Mouse (Mus musculus) midbrain, embryonic 12.5 days (tissue): Measurements from ENCODE around the gene Gm20532. TPM values are rescaled to one million over a fixed set of nuclear protein-coding genes. Genes with fewer than 3 reads are reported as not detected.

Source experiments
- ATAC-seq: fragments of 200-750 bp; cut with Nextera tagmentation; 2 replicates; pipeline ENCODE4 v1.8.0; 2017; ENCODE audit warnings: low read depth, moderate TSS enrichment, moderate library complexity; ENCODE audit not compliant: low FRiP score
- H3K27ac ChIP-seq: fragments of 300-500 bp; sonication (generic); replicated peaks from 2 replicates; pipeline ENCODE4 v1.5.1; 2016; ENCODE audit warnings: mild to moderate bottlenecking
- H3K27me3 ChIP-seq: fragments of 300-500 bp; sonication (generic); 2 replicates; pipeline ENCODE4 v1.6.1; 2016; ENCODE audit warnings: mild to moderate bottlenecking
- H3K36me3 ChIP-seq: fragments of 300-500 bp; sonication (generic); 2 replicates; pipeline ENCODE4 v1.6.1; 2016
- H3K4me1 ChIP-seq: fragments of 300-500 bp; sonication (generic); 2 replicates; pipeline ENCODE4 v1.6.1; 2016
- H3K4me2 ChIP-seq: fragments of 300-500 bp; sonication (generic); replicated peaks from 2 replicates; pipeline ENCODE4 v1.6.1; 2016; ENCODE audit warnings: mild to moderate bottlenecking, moderate library complexity
- H3K4me3 ChIP-seq: fragments of 300-500 bp; sonication (generic); 2 replicates; pipeline ENCODE4 v1.5.1; 2016; ENCODE audit warnings: mild to moderate bottlenecking
- H3K9ac ChIP-seq: fragments of 300-500 bp; sonication (generic); replicated peaks from 2 replicates; pipeline ENCODE4 v1.6.1; 2016; ENCODE audit warnings: mild to moderate bottlenecking, moderate library complexity
- H3K9me3 ChIP-seq: fragments of 300-500 bp; sonication (generic); 2 replicates; pipeline ENCODE4 v1.6.1; 2016; ENCODE audit warnings: mild to moderate bottlenecking
- WGBS: fragments of 180-500 bp; shearing (Covaris S2); methylation state at CpG from one replicate; pipeline ENCODE4 v1.1.7; 2016; 5-methylcytosine and 5-hydroxymethylcytosine counted together
- polyA plus RNA-seq: library from polyadenylated mRNA; unstranded; fragments of >200 nt; fragmentation: Nextera tagmentation; extraction: Ambion mirVana; gene quantifications from 2 replicates; pipeline ENCODE4 v1.2.1, GENCODE M21; 2016

The Gm20532 gene
- polyA plus RNA-seq, 1 experiment from 2014 or later = not detected

DNA sequence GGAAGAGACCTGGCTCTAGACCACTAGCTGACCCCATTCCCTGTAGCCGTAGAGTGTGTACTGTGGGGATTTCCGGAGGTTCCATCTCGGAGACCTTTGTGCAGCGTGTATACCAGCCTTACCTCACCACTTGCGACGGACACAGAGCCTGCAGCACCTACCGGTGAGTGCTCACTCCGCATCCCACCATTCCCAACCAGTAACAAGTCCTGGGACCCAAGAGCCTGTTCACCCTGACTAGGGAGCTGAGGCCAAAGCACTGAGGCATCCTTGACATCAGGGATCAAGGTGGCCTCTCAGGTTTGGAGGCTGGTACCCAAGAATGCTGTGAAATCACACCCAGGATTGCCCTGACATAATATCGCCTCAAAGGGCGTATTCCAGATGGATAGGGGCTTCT, 2.8 kb downstream of the Gm20532 start:
- Histone ChIP-seq H3K4me3 (no peak overlapping the region), H3K4me2 (no peak overlapping the region), H3K4me1 (peaks cover 10% of the 10 kb centered on the region), H3K9ac (no peak overlapping the region), H3K27me3 (peaks cover 7% of the 10 kb centered on the region; the same call in 1 of the 2 replicates), H3K36me3 (no peaks in the 10 kb centered on the region), H3K9me3 (no peaks in the 10 kb centered on the region), H3K27ac (no peak overlapping the region)
- no peak for ATAC-seq
- WGBS = 91% methylated on average over 10 of the region's 10 CpGs

GRCm38 (mm10) chr2:26590282-26590681, 3.8 kb downstream of the Gm20532 start:
- H3K4me3 ChIP-seq = no peak overlapping the region
- H3K9ac ChIP-seq = no peak overlapping the region
- 96% methylated on average over 7 of the region's 7 CpGs for WGBS
- no peak overlapping the region for H3K27ac ChIP-seq
- peaks cover 3% of the 10 kb centered on the region; the same call in 1 of the 2 replicates for H3K27me3 ChIP-seq
- no peak overlapping the region for H3K4me2 ChIP-seq
- H3K9me3 ChIP-seq = no peaks in the 10 kb centered on the region
- ATAC-seq = no peak
- no peaks in the 10 kb centered on the region for H3K36me3 ChIP-seq
- peaks cover 10% of the 10 kb centered on the region for H3K4me1 ChIP-seq

DNA sequence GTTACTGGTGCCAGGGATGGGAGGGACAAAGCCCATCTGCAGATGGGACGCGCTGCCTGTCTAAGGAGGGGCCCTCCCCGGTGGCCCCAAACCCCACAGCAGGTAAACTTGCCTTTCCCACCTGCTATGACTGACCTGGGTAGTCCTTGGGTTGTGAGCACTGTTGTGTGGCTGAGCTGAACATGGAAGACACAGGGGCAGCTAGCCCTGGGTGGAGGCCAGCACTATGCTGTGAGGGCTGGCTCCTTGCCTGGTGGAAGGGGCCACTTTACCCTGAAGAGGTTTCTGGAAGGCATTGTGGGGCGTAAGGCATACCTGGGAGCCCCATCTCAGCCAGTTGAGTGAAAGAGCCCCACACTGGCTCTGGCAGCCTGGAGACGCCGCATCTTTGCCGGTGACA, 4.5 kb downstream of the Gm20532 start:
- WGBS = 93% methylated on average over 7 of the region's 7 CpGs
- no peaks in the 10 kb centered on the region for H3K27me3 ChIP-seq
- no peak for ATAC-seq
- peaks cover 10% of the 10 kb centered on the region for H3K4me1 ChIP-seq
- no peak overlapping the region for H3K4me3 ChIP-seq
- no peak overlapping the region for H3K27ac ChIP-seq
- no peaks in the 10 kb centered on the region for H3K9me3 ChIP-seq
- no peaks in the 10 kb centered on the region for H3K36me3 ChIP-seq
- no peak overlapping the region for H3K9ac ChIP-seq
- H3K4me2 ChIP-seq = no peak overlapping the region

DNA sequence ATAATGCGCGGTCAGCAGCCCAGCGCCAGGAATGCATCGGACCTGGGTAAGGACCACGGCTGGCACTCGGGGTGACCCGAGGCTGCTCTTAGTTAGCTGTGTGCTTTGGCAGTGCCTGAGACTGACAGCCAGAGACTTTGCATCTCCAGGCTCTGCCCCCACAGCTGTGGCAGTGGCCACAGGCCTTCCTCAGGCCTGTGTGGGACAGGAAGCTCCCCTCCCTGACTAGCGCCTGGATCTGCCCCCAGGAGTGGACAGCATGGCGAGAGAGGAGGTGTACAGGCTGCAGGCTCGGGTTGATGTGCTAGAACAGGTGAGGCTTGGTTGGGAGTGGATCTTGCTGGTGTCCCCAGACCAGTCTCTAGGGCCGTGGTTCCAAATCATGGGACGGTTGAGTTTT, 5.0 kb downstream of the Gm20532 start:
- no peak overlapping the region for H3K4me3 ChIP-seq
- 88% methylated on average over 12 of the region's 12 CpGs for WGBS
- H3K36me3 ChIP-seq = no peaks in the 10 kb centered on the region
- no peak overlapping the region for H3K4me2 ChIP-seq
- H3K27me3 ChIP-seq = no peaks in the 10 kb centered on the region
- H3K9me3 ChIP-seq = no peaks in the 10 kb centered on the region
- ATAC-seq = no peak
- H3K9ac ChIP-seq = no peak overlapping the region
- H3K27ac ChIP-seq = no peak overlapping the region
- peaks cover 6% of the 10 kb centered on the region for H3K4me1 ChIP-seq

- Histone ChIP-seq H3K4me1 (no peaks in the 10 kb centered on the region), H3K27ac (no peak overlapping the region), H3K27me3 (0 out of 2 replicates have a peak, but pooled peaks cover 3% of the 10 kb centered on the region), H3K4me2 (no peak overlapping the region), H3K36me3 (no peaks in the 10 kb centered on the region), H3K4me3 (no peak overlapping the region), H3K9ac (no peak overlapping the region), H3K9me3 (no peaks in the 10 kb centered on the region)
- ATAC-seq = no peak
- 83% methylated on average over 9 of the region's 9 CpGs for WGBS
Measured at GRCm38 (mm10) chr2:26593211-26594021, 7.0 kb downstream of the Gm20532 start.

DNA sequence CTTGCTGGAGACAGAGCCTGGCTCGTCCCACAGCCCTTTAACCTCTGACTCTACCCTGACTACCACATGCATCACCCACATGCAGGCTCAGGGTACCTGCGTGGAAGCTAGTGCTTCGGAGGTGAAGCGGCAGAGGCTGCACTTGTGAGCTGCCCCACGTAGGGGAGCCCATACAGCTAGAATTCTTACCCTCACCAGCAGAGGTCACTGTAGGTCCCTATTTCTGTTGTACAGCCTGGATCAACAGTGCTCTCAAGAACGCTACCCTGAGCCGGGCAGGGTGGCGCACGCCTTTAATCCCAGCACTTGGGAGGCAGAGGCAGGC, 7.5 kb downstream of the Gm20532 start:
- H3K4me1 ChIP-seq = no peaks in the 10 kb centered on the region
- H3K27ac ChIP-seq = no peak overlapping the region
- no peak for ATAC-seq
- WGBS = 76% methylated on average over 9 of the region's 9 CpGs
- no peak overlapping the region for H3K4me3 ChIP-seq
- no peak overlapping the region for H3K4me2 ChIP-seq
- 0 out of 2 replicates have a peak, but pooled peaks cover 3% of the 10 kb centered on the region for H3K27me3 ChIP-seq
- no peaks in the 10 kb centered on the region for H3K9me3 ChIP-seq
- no peaks in the 10 kb centered on the region for H3K36me3 ChIP-seq
- no peak overlapping the region for H3K9ac ChIP-seq

DNA sequence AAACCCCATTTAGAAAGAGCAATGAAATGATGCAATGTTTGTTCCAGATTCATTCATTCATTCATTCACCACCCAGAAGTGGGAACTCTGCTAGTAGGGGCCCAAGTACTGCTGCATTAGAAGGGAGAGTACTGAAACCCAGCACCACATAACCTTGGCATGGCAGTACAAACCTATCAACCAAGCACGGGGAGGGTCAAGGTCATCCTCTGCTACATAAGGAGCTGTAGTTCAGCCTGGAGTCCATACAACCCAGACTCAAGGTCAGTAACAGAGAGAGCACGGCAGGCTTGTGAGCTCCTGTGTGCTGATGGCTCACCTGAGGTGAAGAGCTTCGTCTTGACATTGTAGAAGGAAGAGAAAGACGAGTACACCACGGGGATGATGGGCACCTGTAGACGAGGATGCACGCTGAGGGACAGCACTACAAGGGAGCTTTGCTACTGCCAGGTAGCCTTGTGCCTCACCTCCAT, 8.1 kb downstream of the Gm20532 start:
- Histone ChIP-seq H3K4me3 (no peak overlapping the region), H3K9ac (no peak overlapping the region), H3K27ac (no peak overlapping the region), H3K4me2 (no peak overlapping the region), H3K9me3 (no peaks in the 10 kb centered on the region), H3K27me3 (0 out of 2 replicates have a peak, but pooled peaks cover 3% of the 10 kb centered on the region), H3K36me3 (no peaks in the 10 kb centered on the region), H3K4me1 (no peaks in the 10 kb centered on the region)
- no peak for ATAC-seq
- 91% methylated on average over 7 of the region's 7 CpGs for WGBS

DNA sequence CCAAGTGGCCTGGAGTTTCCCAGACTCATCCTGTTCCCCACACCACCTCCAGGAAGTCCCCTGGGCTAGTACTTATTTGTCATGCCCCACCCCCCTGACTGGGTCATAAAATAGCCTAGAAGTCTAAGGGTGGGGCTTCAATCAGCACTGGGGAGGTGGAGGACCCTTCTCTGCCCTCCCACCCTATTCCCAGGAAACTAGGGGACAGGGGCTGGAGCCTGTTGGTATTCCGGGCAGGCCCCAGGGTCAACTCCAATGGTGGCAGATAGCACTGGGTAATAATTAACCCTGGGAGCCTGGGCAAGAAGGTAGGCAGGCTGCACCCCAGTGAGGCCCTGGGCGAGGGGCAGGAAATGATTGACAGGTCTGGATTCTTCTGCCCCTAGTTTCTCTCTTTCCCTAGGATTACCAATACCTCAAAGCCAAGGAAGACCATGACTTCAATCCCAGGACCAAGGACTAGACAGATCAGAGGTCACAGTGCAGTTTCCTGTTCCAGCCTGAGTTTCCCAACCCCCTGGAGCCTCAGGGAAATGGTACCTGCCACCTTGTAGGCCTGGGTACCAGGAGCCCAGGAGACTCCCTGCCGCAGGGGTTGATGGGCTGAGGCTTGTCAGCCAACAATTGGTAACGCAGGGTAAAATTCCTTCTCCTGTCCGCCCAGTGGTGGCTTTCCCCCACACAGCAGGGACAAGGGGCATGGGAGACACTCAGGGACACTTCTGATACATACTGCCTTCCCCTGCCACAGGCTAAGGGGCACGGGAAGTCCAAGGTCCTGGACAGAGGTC, 8.7 kb downstream of the Gm20532 start:
- ATAC-seq = no peak

DNA sequence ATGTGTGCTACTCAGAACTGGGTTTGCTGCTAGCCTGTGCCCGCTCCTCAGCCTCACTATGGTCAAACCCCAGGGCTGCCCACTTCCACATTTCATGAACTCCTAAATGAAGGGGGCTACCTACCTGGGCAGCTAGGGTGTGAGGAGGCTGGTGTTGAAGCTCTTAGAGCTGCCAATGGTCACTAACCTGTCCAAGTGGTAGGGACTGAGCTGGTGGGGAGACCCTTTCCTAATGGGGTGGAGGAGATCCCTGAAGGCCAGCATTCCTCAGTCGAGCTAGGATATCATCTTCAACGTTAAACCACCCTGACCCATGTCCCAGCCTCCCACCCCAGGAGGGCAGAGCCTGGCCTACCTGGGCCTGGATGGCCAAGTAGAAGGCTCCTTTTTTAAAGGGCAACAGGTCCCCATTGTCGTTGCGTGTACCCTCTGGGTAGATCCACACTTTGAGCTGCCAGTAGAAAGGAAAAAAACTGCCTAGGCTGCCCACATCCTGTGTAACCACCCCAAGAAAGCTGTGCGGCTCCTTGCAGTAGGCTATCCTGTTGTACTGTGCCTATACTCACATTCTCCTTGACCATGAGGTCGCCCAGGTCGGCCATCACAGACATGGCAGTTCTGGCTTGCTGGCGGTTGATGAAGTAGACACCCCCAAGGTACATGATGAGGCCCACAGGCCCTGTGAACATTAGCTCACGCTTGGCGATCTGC, 9.4 kb downstream of the Gm20532 start:
- Histone ChIP-seq H3K36me3 (no peaks in the 10 kb centered on the region), H3K9me3 (no peaks in the 10 kb centered on the region), H3K27me3 (0 out of 2 replicates have a peak, but pooled peaks cover 3% of the 10 kb centered on the region), H3K4me1 (no peaks in the 10 kb centered on the region), H3K4me3 (no peak overlapping the region), H3K9ac (no peak overlapping the region), H3K27ac (no peak overlapping the region), H3K4me2 (no peak overlapping the region)
- WGBS = 88% methylated on average over 11 of the region's 11 CpGs
- ATAC-seq = no peak

More for the DNA sequence above, 8.7 kb downstream of the Gm20532 start:
- WGBS = 82% methylated on average over 6 of the region's 6 CpGs
- H3K4me2 ChIP-seq = no peak overlapping the region
- H3K27me3 ChIP-seq = 0 out of 2 replicates have a peak, but pooled peaks cover 3% of the 10 kb centered on the region
- no peak overlapping the region for H3K4me3 ChIP-seq
- no peaks in the 10 kb centered on the region for H3K4me1 ChIP-seq
- H3K27ac ChIP-seq = no peak overlapping the region
- H3K9me3 ChIP-seq = no peaks in the 10 kb centered on the region
- H3K36me3 ChIP-seq = no peaks in the 10 kb centered on the region
- H3K9ac ChIP-seq = no peak overlapping the region

DNA sequence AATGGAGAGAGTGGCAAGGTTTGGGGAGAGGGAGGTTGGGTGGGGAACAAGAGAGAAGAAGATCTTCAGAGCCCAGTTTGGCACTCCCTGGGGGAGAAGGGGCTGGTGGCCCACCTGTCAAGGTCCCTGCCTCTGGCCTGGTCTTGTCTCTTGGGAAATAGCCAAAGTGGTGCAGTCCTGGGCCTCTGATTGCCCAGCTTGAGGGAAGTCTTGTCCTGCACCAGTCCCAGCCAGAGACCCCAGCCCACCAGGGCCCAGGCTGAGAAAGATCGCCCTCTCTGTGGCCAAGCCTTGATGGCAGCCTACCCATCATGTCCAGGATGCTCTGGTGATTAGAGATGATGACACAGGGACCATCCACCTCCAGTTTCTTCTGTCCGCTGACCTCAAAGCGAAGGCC, 10.5 kb downstream of the Gm20532 start:
- Histone ChIP-seq H3K36me3 (no peaks in the 10 kb centered on the region), H3K4me1 (no peaks in the 10 kb centered on the region), H3K9ac (no peak overlapping the region), H3K4me3 (no peak overlapping the region), H3K27me3 (0 out of 2 replicates have a peak, but pooled peaks cover 3% of the 10 kb centered on the region), H3K9me3 (no peaks in the 10 kb centered on the region), H3K27ac (no peak overlapping the region), H3K4me2 (no peak overlapping the region)
- ATAC-seq = no peak
- WGBS = 90% methylated on average over 3 of the region's 3 CpGs

GRCm38 (mm10) chr2:26597810-26598209, 11.4 kb downstream of the Gm20532 start:
- H3K4me1 ChIP-seq = no peaks in the 10 kb centered on the region
- no peak overlapping the region for H3K27ac ChIP-seq
- no peak overlapping the region for H3K4me2 ChIP-seq
- no peaks in the 10 kb centered on the region for H3K9me3 ChIP-seq
- H3K36me3 ChIP-seq = no peaks in the 10 kb centered on the region
- H3K4me3 ChIP-seq = no peak overlapping the region
- peaks cover 8% of the 10 kb centered on the region for H3K27me3 ChIP-seq
- WGBS = 93% methylated on average over 2 of the region's 2 CpGs
- ATAC-seq = no peak
- no peak overlapping the region for H3K9ac ChIP-seq

- Histone ChIP-seq H3K9ac (no peak overlapping the region), H3K9me3 (no peaks in the 10 kb centered on the region), H3K4me3 (no peak overlapping the region), H3K27me3 (peaks cover 14% of the 10 kb centered on the region), H3K27ac (no peak overlapping the region), H3K36me3 (no peaks in the 10 kb centered on the region), H3K4me1 (peaks cover 3% of the 10 kb centered on the region), H3K4me2 (no peak overlapping the region)
- ATAC-seq = no peak
- 93% methylated on average over 3 of the region's 3 CpGs for WGBS
Measured at GRCm38 (mm10) chr2:26598462-26598861, 12.0 kb downstream of the Gm20532 start.
